Mouse (Mus musculus): ENCODE results near the gene Ndufb10. TPM values are rescaled to one million over a fixed set of nuclear protein-coding genes. Genes with fewer than 3 reads are reported as not detected.

The Ndufb10 gene
- polyA plus RNA-seq, 1 experiment from 2014 or later = 230 TPM

DNA sequence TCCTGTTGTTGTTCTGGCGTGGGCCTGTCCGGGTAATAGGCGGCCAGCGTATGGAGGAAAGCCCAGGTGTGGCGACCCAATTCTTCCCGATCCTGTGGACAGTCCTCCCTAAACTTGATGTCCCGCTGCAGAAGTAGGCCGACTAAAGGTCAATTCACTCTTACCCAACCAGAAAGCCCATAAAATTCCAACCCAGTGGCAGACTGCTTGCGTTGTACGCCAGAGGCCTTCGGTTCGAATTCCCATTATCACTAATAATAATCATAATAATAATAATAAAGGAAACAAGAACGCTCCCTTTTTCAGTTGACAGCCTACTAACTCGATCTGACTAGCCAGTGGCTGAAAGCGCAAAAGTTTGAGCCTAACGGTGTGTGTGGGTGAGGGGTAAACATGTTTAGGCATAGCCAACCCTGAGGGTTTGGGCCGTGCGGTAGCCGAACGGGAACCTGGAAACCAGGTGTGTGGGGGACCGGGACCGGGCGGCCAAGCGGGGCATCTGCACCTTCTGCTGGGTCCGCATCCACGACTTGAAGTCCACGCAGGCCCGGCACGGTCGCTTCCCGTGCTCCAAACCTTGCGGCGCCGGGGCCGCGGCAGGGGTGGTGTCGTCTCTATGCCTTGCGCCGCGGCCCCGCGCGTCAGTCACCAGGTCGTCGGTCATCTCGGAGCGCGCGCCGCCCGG, 28.8 kb downstream of the Ndufb10 start:
- Histone ChIP-seq H3K4me3 (peak overlapping the region; percentile 79), H3K36me3 (peaks cover 27% of the 10 kb centered on the region), H3K4me1 (peaks cover 28% of the 10 kb centered on the region), H3K27ac (peak overlapping the region; percentile 27; the same call in 1 of the 2 replicates), H3K4me2 (replicated peaks) (peak overlapping the region; percentile 80), H3K9me3 (no peaks in the 10 kb centered on the region), H3K9ac (peak overlapping the region; percentile 76), H3K27me3 (replicated peaks) (peaks cover 11% of the 10 kb centered on the region)
- ATAC-seq (ENCODE audit: low FRiP score, low read depth) = peak; percentile 63
- 5% methylated on average over 51 of the region's 51 CpGs for WGBS

DNA sequence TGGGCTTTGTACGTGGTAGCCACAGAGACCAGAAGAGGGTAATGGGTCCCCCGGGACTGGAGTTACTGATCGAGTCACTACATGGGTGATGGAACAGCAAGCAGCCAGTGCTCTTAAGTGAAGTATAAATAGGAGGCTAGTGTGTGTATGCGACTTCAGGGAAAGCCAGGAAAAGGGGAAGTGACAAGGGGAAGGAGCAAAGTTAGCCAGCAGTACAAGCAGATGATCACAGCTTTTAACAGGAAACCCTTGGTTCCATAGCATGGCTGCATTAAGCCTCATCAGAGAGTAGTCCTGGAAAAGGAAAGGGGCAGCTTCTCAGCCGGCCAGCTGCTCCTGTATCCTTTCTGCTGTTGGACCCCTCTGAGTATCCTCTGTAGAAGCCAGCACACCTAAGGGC, 31.9 kb downstream of the Ndufb10 start:
- no peak overlapping the region for H3K4me2 ChIP-seq (replicated peaks)
- peaks cover 40% of the 10 kb centered on the region for H3K27me3 ChIP-seq (replicated peaks)
- H3K4me3 ChIP-seq = no peak overlapping the region
- peaks cover 16% of the 10 kb centered on the region; the same call in 1 of the 2 replicates for H3K36me3 ChIP-seq
- 85% methylated on average over 5 of the region's 5 CpGs for WGBS
- no peak for ATAC-seq (ENCODE audit: low FRiP score, low read depth)
- H3K4me1 ChIP-seq = peaks cover 28% of the 10 kb centered on the region
- no peak overlapping the region for H3K27ac ChIP-seq
- no peak overlapping the region for H3K9ac ChIP-seq
- no peaks in the 10 kb centered on the region for H3K9me3 ChIP-seq

DNA sequence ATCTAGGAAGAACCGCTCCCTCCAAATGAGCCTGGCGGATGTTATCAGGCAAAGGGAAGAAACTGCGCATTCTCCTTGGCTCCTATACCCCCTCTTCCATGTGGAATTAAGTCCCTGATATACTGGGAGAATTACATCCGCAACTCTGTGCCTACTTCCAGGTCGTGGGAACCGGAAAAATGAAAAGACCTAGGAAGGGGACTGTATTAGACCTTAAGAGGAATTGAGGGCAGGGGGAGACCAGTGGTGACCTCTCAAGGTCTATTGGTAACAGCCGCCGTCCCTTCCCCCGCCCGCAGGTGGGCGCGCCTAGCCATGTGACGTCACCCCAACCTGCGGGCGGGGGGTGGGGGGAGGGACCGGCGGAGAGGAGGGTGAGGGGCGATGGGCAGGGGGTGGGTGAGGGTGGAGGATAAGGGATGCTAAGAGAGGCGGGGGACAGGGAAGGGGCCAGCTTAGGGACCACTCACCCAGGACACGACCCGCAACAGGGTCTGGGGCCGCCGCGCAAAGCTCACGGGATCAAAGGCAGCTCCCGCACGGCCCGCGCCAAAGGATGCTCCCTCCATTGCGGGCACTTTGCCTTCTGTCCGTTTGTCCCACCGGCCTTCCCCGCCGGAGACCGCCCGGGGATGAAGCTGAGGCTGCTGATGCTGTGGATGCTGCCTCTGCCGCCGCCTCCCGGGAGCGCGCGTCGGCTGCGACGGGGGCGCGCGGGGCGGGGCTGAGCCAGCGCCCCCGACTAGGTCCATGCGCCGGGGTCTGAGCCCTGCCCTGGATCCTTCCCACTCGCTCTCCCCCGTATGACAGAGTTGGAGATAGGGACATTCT, 34.8 kb downstream of the Ndufb10 start, which contains the start of gene Syngr3:
Syngr3 (minus strand) TSS at position 705 of the 831 bp plus-strand sequence.
- peak within 1 kb of the TSS; percentile 90 for H3K4me2 ChIP-seq (replicated peaks)
- H3K9me3 ChIP-seq = no peaks in the 10 kb centered on the region
- peaks cover 16% of the 10 kb centered on the region for H3K4me1 ChIP-seq
- H3K36me3 ChIP-seq = peaks cover 18% of the 10 kb centered on the region; the same call in 1 of the 2 replicates
- H3K27me3 ChIP-seq (replicated peaks) = peaks cover 43% of the 10 kb centered on the region
- 1% methylated on average over 55 of the region's 55 CpGs for WGBS
- peak; percentile 63 for ATAC-seq (ENCODE audit: low FRiP score, low read depth)
- H3K4me3 ChIP-seq = peak within 1 kb of the TSS; percentile 64
- H3K27ac ChIP-seq = 0 out of 2 replicates have a peak within 1 kb of the TSS, but pooled peaks have one; percentile 12
- peak within 1 kb of the TSS; percentile 75 for H3K9ac ChIP-seq

DNA sequence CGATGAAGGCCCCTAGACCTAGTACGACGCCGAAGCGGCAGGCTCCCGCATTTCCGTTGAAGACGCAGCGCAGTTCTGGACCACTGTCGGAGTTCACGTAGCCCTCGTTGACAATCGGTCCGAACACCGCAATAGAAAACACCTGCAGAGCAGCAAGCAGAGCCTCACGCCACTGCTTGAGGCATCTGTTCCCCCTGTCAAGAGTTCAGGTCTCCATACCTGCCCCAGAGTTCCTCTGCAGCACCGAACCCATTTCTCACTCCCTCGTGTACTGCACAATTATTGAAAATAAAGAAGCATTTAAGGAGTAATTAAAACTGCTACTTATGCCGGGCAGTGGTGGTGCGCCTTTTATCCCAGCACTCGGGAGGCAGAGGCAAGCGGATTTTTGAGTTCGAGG, 36.7 kb downstream of the Ndufb10 start:
- 0 out of 2 replicates have a peak overlapping the region, but pooled peaks have one; percentile 21 for H3K9ac ChIP-seq
- H3K36me3 ChIP-seq = peaks cover 10% of the 10 kb centered on the region; the same call in 1 of the 2 replicates
- 23% methylated on average over 23 of the region's 23 CpGs for WGBS
- H3K27ac ChIP-seq = peak overlapping the region; percentile 27; the same call in 1 of the 2 replicates
- ATAC-seq (ENCODE audit: low FRiP score, low read depth) = no peak
- peaks cover 43% of the 10 kb centered on the region for H3K27me3 ChIP-seq (replicated peaks)
- no peaks in the 10 kb centered on the region for H3K9me3 ChIP-seq
- peaks cover 13% of the 10 kb centered on the region for H3K4me1 ChIP-seq
- peak overlapping the region; percentile 56 for H3K4me2 ChIP-seq (replicated peaks)
- peak overlapping the region; percentile 26; the same call in 1 of the 2 replicates for H3K4me3 ChIP-seq

DNA sequence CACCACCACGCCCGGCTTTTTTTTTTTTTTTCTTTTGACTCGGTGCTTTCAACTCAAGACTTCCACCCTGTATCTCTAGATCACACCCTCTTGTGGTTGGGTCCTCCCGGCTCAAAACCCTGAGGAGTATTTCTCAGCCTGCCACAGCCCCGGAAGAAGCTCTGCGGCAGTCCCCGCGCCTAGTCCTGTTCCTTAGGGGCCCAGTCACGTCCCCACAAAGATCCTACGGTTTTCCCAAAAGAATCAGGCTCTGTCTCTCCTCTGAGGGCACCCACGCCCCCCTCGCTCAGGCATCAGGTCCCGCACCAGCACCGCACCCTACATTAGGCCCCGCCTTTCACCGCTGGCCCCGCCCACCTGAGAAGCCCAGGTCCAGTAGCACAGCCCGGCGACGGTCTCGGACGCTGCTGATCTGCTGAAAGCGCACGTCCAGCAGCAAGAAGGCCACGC, 37.1 kb downstream of the Ndufb10 start:
- H3K9me3 ChIP-seq = no peaks in the 10 kb centered on the region
- peaks cover 13% of the 10 kb centered on the region for H3K4me1 ChIP-seq
- peaks cover 43% of the 10 kb centered on the region for H3K27me3 ChIP-seq (replicated peaks)
- peak overlapping the region; percentile 26; the same call in 1 of the 2 replicates for H3K4me3 ChIP-seq
- 1% methylated on average over 25 of the region's 25 CpGs for WGBS
- peaks cover 7% of the 10 kb centered on the region for H3K36me3 ChIP-seq
- H3K4me2 ChIP-seq (replicated peaks) = peak overlapping the region; percentile 56
- peak overlapping the region; percentile 27; the same call in 1 of the 2 replicates for H3K27ac ChIP-seq
- no peak for ATAC-seq (ENCODE audit: low FRiP score, low read depth)
- 0 out of 2 replicates have a peak overlapping the region, but pooled peaks have one; percentile 21 for H3K9ac ChIP-seq

DNA sequence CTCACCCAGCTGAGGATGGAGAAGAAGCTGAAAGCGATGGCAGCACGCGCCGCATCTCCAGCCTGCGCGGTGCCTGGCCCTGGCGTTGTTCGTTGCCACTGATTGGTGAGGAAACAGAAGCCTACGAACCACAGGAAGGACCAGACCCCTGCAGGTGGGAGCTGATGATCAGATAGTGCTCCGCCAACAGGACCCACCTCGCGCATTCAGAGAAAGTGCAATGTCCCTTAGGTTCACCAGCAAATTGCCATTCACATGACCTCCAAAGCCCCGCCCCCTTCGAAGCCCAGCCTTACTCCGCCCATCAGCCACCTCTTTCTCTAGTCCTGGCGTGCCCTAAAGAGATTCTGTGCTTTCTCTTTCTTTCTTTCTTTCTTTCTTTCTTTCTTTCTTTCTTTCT, 37.8 kb downstream of the Ndufb10 start:
- H3K27ac ChIP-seq = no peak overlapping the region
- no peaks in the 10 kb centered on the region for H3K9me3 ChIP-seq
- no peak overlapping the region for H3K4me3 ChIP-seq
- peaks cover 10% of the 10 kb centered on the region for H3K36me3 ChIP-seq
- no peak overlapping the region for H3K9ac ChIP-seq
- peaks cover 43% of the 10 kb centered on the region for H3K27me3 ChIP-seq (replicated peaks)
- 26% methylated on average over 16 of the region's 16 CpGs for WGBS
- ATAC-seq (ENCODE audit: low FRiP score, low read depth) = no peak
- peaks cover 13% of the 10 kb centered on the region for H3K4me1 ChIP-seq
- peak overlapping the region; percentile 30 for H3K4me2 ChIP-seq (replicated peaks)

DNA sequence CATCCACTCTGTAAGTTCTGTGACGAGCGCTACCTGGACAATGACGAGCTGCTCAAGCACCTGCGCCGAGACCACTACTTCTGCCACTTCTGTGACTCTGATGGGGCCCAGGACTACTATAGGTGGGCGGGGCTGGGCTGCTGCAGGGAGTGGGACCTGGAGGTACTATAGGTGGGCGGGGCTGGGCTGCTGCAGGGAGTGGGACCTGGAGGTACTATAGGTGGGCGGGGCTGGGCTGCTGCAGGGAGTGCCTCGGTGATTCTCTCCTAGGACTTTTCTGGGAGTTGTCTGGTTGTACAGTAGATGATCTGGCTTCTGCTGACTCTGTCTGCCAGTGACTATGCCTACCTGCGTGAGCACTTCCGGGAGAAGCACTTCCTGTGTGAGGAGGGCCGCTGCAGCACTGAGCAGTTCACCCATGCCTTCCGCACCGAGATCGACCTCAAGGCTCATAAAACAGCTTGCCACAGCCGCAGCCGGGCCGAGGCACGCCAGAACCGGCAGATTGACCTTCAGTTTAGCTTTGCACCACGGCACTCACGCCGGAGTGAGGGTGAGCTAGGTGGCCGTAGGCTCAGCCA, 46.7 kb downstream of the Ndufb10 start:
- ATAC-seq (ENCODE audit: low FRiP score, low read depth) = no peak
- H3K9me3 ChIP-seq = no peaks in the 10 kb centered on the region
- WGBS = 90% methylated on average over 24 of the region's 24 CpGs

DNA sequence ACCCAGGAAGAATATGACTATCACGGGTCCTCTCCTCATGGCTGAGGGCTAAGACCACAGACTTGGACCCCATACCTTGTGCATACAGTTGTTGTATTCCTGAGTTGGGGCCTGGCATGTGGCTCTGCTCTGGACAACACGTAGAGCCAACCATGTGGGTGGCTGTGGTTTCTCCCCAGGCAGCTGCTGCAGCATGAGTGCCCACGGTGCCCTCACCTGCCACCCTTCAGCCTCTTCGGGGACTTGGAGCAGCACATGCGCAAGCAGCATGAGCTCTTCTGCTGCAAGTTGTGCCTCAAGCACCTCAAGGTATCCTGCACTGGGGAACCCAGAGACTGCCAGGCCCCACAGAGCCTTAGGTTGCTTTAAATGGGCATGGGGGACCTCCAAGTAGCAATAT, 47.4 kb downstream of the Ndufb10 start:
- Histone ChIP-seq H3K9ac (no peak overlapping the region), H3K4me1 (peaks cover 5% of the 10 kb centered on the region), H3K27me3 (replicated peaks) (no peaks in the 10 kb centered on the region), H3K36me3 (peaks cover 52% of the 10 kb centered on the region), H3K4me3 (no peak overlapping the region), H3K4me2 (replicated peaks) (no peak overlapping the region), H3K27ac (no peak overlapping the region), H3K9me3 (no peaks in the 10 kb centered on the region)
- 94% methylated on average over 5 of the region's 5 CpGs for WGBS
- no peak for ATAC-seq (ENCODE audit: low FRiP score, low read depth)

More for the DNA sequence above, 46.7 kb downstream of the Ndufb10 start:
- H3K4me2 ChIP-seq (replicated peaks) = no peak overlapping the region
- H3K36me3 ChIP-seq = peaks cover 56% of the 10 kb centered on the region
- no peaks in the 10 kb centered on the region for H3K4me1 ChIP-seq
- no peaks in the 10 kb centered on the region for H3K27me3 ChIP-seq (replicated peaks)
- H3K27ac ChIP-seq = no peak overlapping the region
- no peak overlapping the region for H3K4me3 ChIP-seq
- H3K9ac ChIP-seq = no peak overlapping the region

DNA sequence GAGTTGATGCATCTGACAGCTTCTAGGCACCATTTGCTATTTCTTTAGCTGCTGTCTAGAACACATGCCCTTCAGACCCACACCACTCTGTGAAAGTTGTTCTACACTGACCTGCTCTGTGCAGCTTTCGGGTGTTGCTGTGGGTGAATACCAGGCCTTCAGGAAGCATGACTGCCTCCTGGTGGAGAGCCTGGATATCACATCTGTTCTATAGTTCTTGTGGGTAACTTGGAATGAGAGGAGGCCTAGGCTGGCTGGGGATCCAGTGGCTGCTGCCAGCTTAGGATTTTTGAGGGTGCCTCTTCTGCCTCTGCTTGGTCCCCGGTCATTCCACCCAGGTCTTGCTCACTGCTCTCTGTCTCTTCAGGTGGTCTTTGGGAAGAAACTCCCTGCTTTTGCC, 48.1 kb downstream of the Ndufb10 start:
- H3K9ac ChIP-seq = no peak overlapping the region

DNA sequence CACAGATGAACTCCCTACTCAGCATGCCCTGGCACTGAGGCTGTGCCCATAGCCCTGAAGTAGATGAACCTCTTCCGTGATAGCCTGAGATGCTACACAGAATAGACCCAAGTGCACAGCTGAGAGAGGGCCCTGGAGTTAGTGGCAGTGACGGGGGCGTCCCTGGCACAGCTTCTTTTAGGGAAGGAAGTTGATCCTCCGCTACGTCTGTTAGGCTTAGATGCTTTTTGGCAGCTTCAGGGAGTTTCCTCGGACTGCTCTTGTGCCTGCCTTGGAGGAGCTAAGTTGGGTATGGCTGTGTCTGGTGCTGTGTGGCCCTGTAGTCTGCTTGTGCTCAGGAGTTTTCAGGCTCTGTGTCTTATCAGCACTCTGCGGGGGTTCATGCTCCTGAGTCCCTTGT, 50.0 kb downstream of the Ndufb10 start:
- 90% methylated on average over 7 of the region's 7 CpGs for WGBS
- 0 out of 2 replicates have a peak overlapping the region, but pooled peaks have one; percentile 13 for H3K9ac ChIP-seq
- no peaks in the 10 kb centered on the region for H3K9me3 ChIP-seq
- H3K4me1 ChIP-seq = peaks cover 23% of the 10 kb centered on the region
- ATAC-seq (ENCODE audit: low FRiP score, low read depth) = no peak
- H3K27me3 ChIP-seq (replicated peaks) = no peaks in the 10 kb centered on the region
- H3K27ac ChIP-seq = no peak overlapping the region
- H3K4me3 ChIP-seq = no peak overlapping the region
- H3K4me2 ChIP-seq (replicated peaks) = no peak overlapping the region
- H3K36me3 ChIP-seq = peaks cover 26% of the 10 kb centered on the region

More for the DNA sequence above, 48.1 kb downstream of the Ndufb10 start:
- H3K27ac ChIP-seq = no peak overlapping the region
- H3K27me3 ChIP-seq (replicated peaks) = no peaks in the 10 kb centered on the region
- peaks cover 45% of the 10 kb centered on the region for H3K36me3 ChIP-seq
- H3K4me2 ChIP-seq (replicated peaks) = no peak overlapping the region
- WGBS = 59% methylated on average over 2 of the region's 2 CpGs
- no peaks in the 10 kb centered on the region for H3K9me3 ChIP-seq
- no peak overlapping the region for H3K4me3 ChIP-seq
- H3K4me1 ChIP-seq = peaks cover 11% of the 10 kb centered on the region
- ATAC-seq (ENCODE audit: low FRiP score, low read depth) = no peak

DNA sequence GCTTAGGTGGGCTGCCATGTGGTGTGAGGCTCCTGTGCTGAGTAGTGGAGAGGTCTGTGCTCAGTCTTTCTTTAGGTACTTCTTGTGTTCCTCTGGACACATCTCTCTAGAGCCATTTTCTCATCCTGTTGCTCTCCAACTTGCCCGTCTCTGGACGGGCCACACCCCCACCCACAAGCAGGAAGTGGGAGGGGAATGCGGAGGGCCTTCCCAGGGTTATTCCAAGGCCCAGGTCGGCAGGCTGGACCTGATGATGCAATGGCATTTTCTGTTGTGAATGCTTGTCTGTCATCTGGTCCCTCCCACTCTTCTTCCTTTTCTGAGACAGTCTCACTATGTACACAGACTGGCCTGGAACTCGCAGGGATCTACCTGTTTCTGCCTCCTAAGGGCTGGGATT, 52.1 kb downstream of the Ndufb10 start:
- Histone ChIP-seq H3K4me3 (no peak overlapping the region), H3K4me2 (replicated peaks) (peak overlapping the region; percentile 12), H3K9ac (no peak overlapping the region), H3K9me3 (no peaks in the 10 kb centered on the region), H3K27me3 (replicated peaks) (no peaks in the 10 kb centered on the region), H3K36me3 (peaks cover 5% of the 10 kb centered on the region), H3K27ac (no peak overlapping the region), H3K4me1 (peaks cover 27% of the 10 kb centered on the region)
- 33% methylated on average over 5 of the region's 5 CpGs for WGBS
- no peak for ATAC-seq (ENCODE audit: low FRiP score, low read depth)
